Mouse (Mus musculus): ENCODE data around the gene 4930435E12Rik.

4930435E12Rik gene

DNA sequence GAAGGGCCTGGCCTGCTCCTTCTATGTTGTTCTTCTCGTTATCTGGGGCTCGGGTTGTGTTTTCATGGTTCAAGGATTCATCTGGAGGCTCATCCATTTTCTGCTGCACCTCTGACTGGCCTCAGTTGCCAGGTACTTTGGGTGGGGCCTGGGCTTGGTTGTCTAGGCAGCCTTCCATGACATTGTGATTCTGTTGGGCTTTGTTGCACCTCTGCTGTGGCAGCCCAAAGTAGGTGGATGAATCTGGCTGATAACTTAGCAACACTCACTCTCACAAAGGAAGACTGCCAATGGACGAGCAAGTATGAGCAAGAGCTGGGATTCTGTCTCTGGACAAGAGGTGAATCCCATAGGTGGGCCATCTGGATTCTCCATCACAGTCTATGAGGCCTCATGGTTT lies at the start of gene 4930435E12Rik:
4930435E12Rik (minus strand) TSS at position 101 of the 400 bp plus-strand sequence.
- in situ Hi-C loops (cut with MboI; ENCODE audit: unreplicated experiment in 2 of 2): no loop called here

DNA sequence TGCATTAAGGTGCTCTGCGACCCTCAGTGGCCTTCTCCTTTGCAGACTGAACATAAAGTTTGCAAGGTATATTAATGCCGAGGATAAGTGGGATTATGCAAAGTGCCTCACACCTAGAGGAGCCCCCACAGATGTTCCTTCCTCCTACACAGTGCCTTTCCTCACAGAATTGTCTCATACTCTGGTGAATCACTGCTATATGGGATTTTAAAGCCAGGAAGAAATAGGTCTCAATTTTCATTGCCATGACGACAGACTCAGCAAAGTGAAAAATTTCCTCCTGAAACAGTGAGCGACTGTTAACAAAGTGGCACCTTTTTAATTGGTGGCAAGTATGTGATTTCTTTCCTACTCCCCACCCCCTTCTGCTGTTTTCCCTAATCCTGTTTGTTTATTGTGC lies 45.9 kb upstream of the 4930435E12Rik start:
- in situ Hi-C loops (cut with MboI; ENCODE audit: unreplicated experiment in 2 of 2): no loop called here

DNA sequence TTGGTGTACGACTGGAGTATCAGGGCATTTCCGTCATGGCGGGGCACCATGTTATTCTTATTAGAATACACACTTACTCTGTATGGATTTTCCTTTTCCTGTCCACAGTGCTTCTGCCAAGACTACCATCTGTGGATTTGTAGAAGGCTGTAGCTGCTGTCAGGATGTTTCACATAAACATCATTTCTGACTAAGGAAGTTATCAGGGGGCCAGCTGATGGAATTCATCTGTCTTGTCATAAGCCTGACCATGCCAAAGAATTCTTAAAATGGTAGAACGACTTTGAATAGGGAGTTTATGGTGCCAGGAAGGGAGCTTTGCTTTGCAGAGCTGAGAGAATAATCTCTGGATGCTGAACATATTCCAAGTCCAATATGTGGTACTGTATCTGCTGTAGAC lies 44.7 kb upstream of the 4930435E12Rik start:
- in situ Hi-C loops (cut with MboI; ENCODE audit: unreplicated experiment in 2 of 2): no loop called here

GRCm38 (mm10) chr16:38864358-38864757 lies 35.8 kb upstream of the 4930435E12Rik start:
- in situ Hi-C loops (cut with MboI; ENCODE audit: unreplicated experiment in 2 of 2): no loop called here

DNA sequence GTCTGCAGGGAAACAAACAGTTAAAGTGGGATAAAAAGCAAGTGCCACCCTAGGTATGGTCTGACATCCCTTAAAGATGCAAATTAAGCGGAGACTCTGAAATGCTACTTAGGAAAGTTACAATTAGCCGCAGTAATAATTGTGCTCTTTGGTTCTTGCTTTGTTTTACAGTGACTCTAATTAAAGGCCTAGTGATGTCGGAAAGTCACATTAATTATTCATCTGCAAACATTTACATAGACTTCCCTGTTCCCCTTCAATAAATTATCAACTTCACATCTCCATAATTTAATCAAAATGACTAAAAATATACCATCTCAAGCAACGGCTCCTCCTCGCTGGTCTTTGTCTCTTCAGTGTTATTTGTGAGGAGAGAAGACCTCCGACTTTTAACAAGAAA lies 32.0 kb upstream of the 4930435E12Rik start:
- in situ Hi-C loops (cut with MboI; ENCODE audit: unreplicated experiment in 2 of 2): no loop called here

- in situ Hi-C loops (cut with MboI; ENCODE audit: unreplicated experiment in 2 of 2): loop anchor here (5.0 to 10.0 kb wide), 2 partner anchors 194 to 197 kb away; no protein-coding TSS in a partner anchor
Observed at GRCm38 (mm10) chr16:38858120-38858749, 29.7 kb upstream of the 4930435E12Rik start.

GRCm38 (mm10) chr16:38812521-38812920 lies 16.0 kb downstream of the 4930435E12Rik start:
- in situ Hi-C loops (cut with MboI; ENCODE audit: unreplicated experiment in 2 of 2): loop anchor here (5.0 to 10.0 kb wide), 4 partner anchors 78 to 468 kb away; partner anchors contain the start of genes Cox17 (in 1 of the 2), Gm21987 (in 1 of the 2) and Maats1 (in 1 of the 2)

GRCm38 (mm10) chr16:38810196-38810595 lies 18.4 kb downstream of the 4930435E12Rik start:
- in situ Hi-C loops (cut with MboI; ENCODE audit: unreplicated experiment in 2 of 2): loop anchor here (5.0 to 10.0 kb wide), 4 partner anchors 75 to 465 kb away; partner anchors contain the start of genes Cox17 (in 1 of the 2), Gm21987 (in 1 of the 2) and Maats1 (in 1 of the 2)

DNA sequence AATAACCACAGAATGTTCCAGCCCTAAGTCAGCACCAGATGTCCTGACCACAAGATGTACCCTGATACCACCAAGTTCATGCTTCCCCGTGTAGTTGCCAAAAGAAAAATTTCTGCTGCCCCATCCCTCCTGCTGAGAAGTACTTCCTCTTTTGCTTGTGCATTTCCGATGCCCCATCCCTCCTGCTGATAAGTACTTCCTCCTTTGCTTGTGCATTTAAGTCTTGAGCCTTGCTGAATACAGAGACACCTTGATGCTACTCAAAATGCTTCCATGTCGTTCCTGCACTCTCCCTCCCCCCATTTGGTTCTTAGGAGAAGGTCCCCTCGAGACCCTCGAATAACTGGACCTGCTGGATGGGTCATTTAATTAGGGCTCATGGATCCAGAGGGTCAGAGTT lies 20.8 kb downstream of the 4930435E12Rik start:
- in situ Hi-C loops (cut with MboI; ENCODE audit: unreplicated experiment in 2 of 2): loop anchor here in 1 of 2 experiments (10.0 kb wide), 1 partner anchor 463 kb away; the partner anchor contains the start of genes Cox17, Gm21987 and Maats1

GRCm38 (mm10) chr16:38800091-38800490 lies 28.5 kb downstream of the 4930435E12Rik start, which contains the start of gene Upk1b:
TSS of gene Upk1b (minus strand) at chr16:38800328.
- in situ Hi-C loops (cut with MboI; ENCODE audit: unreplicated experiment in 2 of 2): loop anchor here in 1 of 2 experiments (10.0 kb wide), 1 partner anchor 455 kb away; the partner anchor contains the start of genes Cox17, Gm21987 and Maats1

GRCm38 (mm10) chr16:38798957-38799450 lies 29.5 kb downstream of the 4930435E12Rik start:
- in situ Hi-C loops (cut with MboI; ENCODE audit: unreplicated experiment in 2 of 2): no loop called here

DNA sequence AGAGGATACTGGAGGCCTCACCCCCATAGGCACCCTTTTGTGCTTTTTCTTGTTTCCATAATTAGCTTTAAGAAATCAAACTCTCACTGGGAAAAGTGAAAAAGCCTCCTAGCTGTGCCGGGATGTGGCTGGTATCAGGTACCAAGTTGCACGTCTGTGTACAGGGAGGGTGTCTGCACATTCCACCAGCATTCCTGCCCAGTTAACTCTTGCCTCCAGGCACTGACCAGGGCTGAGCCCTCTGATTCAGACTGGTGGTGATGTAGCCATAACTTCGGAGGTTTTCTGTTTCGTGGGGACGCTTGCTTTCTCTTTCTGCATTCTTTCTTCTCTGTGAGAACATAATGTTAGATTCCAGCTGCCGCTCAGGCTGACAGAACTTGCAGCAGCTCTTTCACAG lies 35.4 kb downstream of the 4930435E12Rik start:
- in situ Hi-C loops (cut with MboI; ENCODE audit: unreplicated experiment in 2 of 2): no loop called here

DNA sequence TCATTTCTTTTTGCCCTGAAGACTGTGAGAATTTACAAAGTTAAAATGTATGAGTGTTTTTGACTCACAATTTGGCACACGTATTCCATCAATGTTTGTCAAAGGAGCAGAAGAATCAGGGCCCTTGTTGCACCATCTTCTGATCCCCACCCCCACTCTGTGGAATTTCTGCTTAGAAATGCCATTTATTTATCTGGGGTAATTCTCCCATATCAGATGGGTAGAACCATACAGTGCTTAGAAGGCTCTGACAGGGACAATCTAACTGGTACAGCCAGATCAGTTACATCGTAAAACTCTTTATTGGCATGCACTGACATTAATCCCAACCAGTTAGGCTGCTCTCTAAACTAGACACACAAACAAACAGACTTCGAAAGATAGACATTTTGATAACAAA lies 38.6 kb downstream of the 4930435E12Rik start:
- in situ Hi-C loops (cut with MboI; ENCODE audit: unreplicated experiment in 2 of 2): no loop called here

GRCm38 (mm10) chr16:38789016-38789415 lies 39.5 kb downstream of the 4930435E12Rik start:
- in situ Hi-C loops (cut with MboI; ENCODE audit: unreplicated experiment in 2 of 2): no loop called here

DNA sequence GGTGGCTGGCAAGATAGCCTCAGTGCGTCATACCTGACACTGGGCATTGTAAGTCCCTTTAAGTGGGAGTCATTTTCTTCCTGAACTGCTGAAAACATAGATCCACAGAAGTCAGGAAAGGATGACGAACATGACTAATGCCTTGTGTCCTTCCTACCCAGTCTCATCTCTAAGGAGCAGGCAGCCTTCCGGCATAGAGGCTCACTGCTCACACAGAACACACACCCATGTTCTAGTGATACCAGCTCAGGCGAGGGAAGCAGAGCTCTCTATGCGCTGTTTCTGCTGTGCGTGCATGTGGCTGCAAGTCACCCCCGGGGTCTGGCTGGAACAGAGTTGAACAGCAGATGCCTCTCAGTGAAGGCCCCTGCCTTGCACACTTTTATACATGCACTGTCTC lies 43.2 kb downstream of the 4930435E12Rik start:
- in situ Hi-C loops (cut with MboI; ENCODE audit: unreplicated experiment in 2 of 2): no loop called here

DNA sequence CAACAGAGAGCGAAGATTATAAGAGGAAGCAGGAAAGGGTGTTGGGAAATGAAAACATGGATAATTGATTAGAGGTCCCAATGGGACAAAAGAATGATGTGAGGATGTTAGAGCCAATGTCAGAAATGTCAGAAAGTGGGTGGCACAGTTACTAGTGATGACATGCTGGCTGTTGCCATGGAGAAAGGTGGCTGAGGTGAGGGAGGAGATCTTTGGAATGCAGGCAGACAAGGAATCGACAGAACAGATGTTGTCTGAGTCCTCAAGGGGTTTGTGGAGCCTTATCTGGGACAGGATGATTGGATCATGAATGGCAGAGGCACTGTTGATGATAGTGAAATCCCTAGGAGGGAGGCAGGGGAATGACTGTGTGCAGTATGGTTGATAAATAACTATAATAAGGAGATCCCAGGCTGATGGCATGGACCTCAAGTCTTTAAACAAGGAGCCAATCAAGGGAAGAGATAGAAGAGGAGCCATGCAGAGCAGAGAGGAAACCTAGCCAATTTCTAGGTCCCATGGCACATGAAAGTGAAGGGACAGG lies 46.0 kb downstream of the 4930435E12Rik start:
- in situ Hi-C loops (cut with MboI; ENCODE audit: unreplicated experiment in 2 of 2): no loop called here

- in situ Hi-C loops (cut with MboI; ENCODE audit: unreplicated experiment in 2 of 2): no loop called here
Observed at GRCm38 (mm10) chr16:38781946-38782345, 46.6 kb downstream of the 4930435E12Rik start.

DNA sequence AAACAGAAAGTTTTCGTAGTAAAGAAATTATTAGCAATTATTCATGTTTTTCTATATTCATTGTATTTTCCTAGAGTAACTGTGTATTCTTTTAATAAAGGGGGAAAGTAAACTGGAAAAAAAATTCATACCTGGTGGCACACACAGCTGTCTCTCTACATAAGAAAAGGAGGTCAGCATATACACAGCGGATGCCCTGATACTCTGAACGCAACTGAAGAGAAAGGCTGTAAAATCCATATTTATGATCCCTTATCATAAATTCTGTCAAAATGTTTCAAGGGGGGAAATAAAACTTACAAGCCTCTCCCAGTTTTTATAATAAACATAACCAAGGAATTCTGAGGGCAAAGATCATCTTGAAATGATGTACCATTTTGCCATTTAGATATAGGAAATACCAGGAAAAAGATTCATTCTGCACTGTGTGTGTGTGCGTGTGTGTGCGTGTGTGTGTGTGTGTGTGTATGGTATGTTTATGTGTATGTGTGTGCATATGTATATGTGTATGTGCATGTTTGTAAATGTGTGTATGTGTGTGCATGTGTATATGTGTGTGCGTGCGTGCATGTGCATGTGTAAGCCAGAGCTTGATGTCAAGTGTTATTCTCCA lies 47.5 kb downstream of the 4930435E12Rik start:
- in situ Hi-C loops (cut with MboI; ENCODE audit: unreplicated experiment in 2 of 2): no loop called here

DNA sequence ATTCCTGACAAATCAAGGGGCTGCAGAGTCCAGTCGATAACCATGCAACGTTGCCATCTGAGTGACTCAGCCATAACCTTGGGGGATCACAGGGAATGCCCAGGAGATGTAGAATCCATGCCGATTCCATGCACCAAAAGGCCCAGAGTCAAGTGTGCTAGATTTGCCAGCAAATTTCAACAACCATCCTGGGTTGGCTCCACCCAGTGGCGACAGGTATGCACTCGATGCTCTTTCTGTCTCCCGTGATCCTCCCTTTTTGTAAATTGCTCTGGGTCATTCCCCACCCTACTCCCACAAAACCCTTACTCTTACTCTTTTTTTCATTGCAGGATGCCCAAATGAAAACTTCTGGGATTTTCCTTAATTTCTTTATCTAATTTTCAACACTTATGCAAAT lies 52.2 kb downstream of the 4930435E12Rik start:
- in situ Hi-C loops (cut with MboI; ENCODE audit: unreplicated experiment in 2 of 2): no loop called here

- in situ Hi-C loops (cut with MboI; ENCODE audit: unreplicated experiment in 2 of 2): no loop called here
Observed at GRCm38 (mm10) chr16:38774964-38775746, 53.4 kb downstream of the 4930435E12Rik start.
